Mouse (Mus musculus) G1E (cell line): ENCODE measurements around the gene Elmo3. TPM values are rescaled to one million over a fixed set of nuclear protein-coding genes. Genes with fewer than 3 reads are reported as not detected.

Experiments
- ATAC-seq: 2 replicates; pipeline ENCODE4 v1.8.0; 2016; ENCODE audit warnings: mild to moderate bottlenecking; ENCODE audit not compliant: insufficient number of reproducible peaks, poor library complexity, low FRiP score, severe bottlenecking; ENCODE audit errors: extremely low read depth
- DNase-seq: peaks from one replicate; pipeline ENCODE4 v3.0.0; 2012; ENCODE audit warnings: low spot score
- H3K27me3 ChIP-seq: 2 replicates; pipeline ENCODE4 v1.6.1; 2012; ENCODE audit warnings: mild to moderate bottlenecking, low read length, inconsistent platforms; ENCODE audit not compliant: insufficient read depth
- H3K36me3 ChIP-seq: replicated peaks from 2 replicates; pipeline ENCODE3; 2012; ENCODE audit warnings: mild to moderate bottlenecking, inconsistent platforms
- H3K4me1 ChIP-seq: 2 replicates; pipeline ENCODE4 v1.6.1; 2012; ENCODE audit warnings: low read depth, low read length, inconsistent platforms, mixed read lengths; ENCODE audit not compliant: insufficient read depth
- H3K4me3 ChIP-seq: 2 replicates; pipeline ENCODE4 v1.5.1; 2012; ENCODE audit warnings: low read depth, mild to moderate bottlenecking, inconsistent platforms, low read length, moderate library complexity, mixed read lengths
- H3K9me3 ChIP-seq: replicated peaks from 2 replicates; pipeline ENCODE4 v1.6.1; 2012; ENCODE audit warnings: inconsistent platforms
- CTCF ChIP-seq: IDR thresholded peaks from 2 replicates; pipeline ENCODE4 v1.5.1; 2012; ENCODE audit warnings: low read depth, low read length, inconsistent platforms, mixed read lengths
- GATA1 ChIP-seq: IDR thresholded peaks from 2 replicates; pipeline ENCODE4 v1.6.1; 2012; ENCODE audit warnings: borderline replicate concordance, low read length, inconsistent platforms, mixed read lengths
- GATA2 ChIP-seq: IDR thresholded peaks from 2 replicates; pipeline ENCODE4 v1.6.1; 2012; ENCODE audit warnings: low read depth, low read length, inconsistent platforms, borderline replicate concordance
- POLR2AphosphoS5 ChIP-seq: IDR thresholded peaks from 2 replicates; pipeline ENCODE4 v1.6.1; 2012; ENCODE audit warnings: low read depth, low read length, inconsistent platforms; ENCODE audit not compliant: insufficient replicate concordance
- TAL1 ChIP-seq: conservative IDR thresholded peaks from 2 replicates; pipeline ENCODE4 v1.6.1; 2012; ENCODE audit warnings: low read depth, low read length, inconsistent platforms, mixed read lengths
- polyA plus RNA-seq: library from polyadenylated mRNA; stranded (reverse); fragments of >175 nt; gene quantifications from 2 replicates; pipeline ENCODE4 v1.2.3, GENCODE M21; 2012
- total RNA-seq, 2 experiments: library from RNA; stranded (forward) in 1 of 2; stranded (reverse) in 1 of 2; fragments of 200-1000 nt in 1 of 2; fragments of >200 nt in 1 of 2; fragmentation: Nextera tagmentation in 1 of 2; gene quantifications; 2 replicates each; pipeline ENCODE4 v1.2.3; 2014 to 2017

Elmo3 gene
- total and polyA plus RNA-seq, 3 experiments = 0.49 to 2.2 (median 0.76) TPM

DNA sequence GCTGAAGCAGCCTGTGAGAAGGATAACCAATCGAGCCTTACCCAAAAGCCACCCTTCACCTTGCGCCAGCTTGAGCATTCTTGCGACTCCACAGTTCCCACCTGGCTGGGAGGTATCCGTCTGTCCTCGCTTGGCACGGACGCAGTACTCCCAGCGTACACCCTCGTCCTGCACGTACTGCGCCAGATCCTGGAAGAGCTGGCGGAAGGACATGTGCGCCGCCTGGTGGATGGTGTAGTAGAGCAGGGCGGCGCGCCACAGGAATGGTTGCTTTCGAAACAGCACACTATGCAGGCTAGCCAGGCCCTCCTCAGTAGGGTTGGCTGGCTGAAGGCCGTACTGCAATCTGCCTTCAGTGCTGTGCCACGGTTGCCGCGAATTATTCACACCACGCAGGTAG lies 22.3 kb upstream of the Elmo3 start:
- Histone ChIP-seq H3K36me3 (peaks cover 32% of the 10 kb centered on the region), H3K9me3 (no peaks in the 10 kb centered on the region; the same call in 1 of the 2 replicates), H3K4me1 (peaks cover 51% of the 10 kb centered on the region), H3K4me3 (peak overlapping the region; percentile 71), H3K27me3 (peaks cover 26% of the 10 kb centered on the region)
- DNase-seq (peak; percentile 76), ATAC-seq (peak; percentile 76)
- TF ChIP-seq CTCF (peak; percentile 94), GATA1 (no peak)

DNA sequence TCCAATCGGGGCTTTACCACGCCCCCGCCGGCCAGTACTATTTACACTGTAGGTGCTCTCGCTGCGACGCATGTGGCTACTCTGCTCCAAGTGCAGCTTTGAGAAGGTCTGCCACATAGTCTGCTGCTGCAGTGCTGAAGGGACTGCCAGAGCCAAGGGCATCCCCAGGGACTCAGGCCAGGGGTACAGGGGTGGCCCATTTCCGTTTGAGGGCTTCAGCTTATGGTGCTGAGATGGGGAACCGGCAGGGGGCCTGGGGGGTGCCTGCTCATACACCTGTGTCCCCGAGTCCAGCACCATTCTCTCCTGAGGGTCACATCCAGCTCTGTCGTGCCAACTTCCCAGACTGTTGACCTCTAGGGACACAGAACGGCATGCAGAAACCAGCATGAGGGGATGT lies 19.9 kb upstream of the Elmo3 start:
- no peak for ATAC-seq
- peaks cover 15% of the 10 kb centered on the region; the same call in 1 of the 2 replicates for H3K27me3 ChIP-seq
- peaks cover 15% of the 10 kb centered on the region for H3K36me3 ChIP-seq

DNA sequence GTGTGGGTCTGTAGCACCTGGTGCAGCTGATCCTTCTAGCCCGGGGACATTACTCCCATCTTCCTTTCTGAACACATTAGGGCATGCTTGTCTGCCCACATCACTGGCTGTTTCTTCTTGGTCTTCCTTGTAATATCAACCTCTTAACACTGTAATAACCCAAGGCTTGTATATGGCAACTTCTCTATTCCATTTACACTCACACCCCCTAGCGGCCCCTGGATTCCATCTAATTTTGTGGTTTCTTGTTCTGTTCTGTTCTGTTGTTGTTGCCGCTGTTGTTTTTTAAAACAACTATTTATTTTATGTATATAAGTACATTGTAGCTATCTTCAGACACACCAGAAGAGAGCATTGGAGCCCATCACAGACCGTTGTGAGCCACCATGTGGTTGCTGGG lies 18.5 kb upstream of the Elmo3 start:
- TF ChIP-seq TAL1 (no peak), GATA2 (no peak), GATA1 (no peak), POLR2AphosphoS5 (no peak), CTCF (no peak)
- H3K27me3 ChIP-seq = peaks cover 15% of the 10 kb centered on the region; the same call in 1 of the 2 replicates
- H3K4me3 ChIP-seq = no peak overlapping the region
- peaks cover 7% of the 10 kb centered on the region for H3K36me3 ChIP-seq
- no peak for DNase-seq
- no peaks in the 10 kb centered on the region for H3K9me3 ChIP-seq
- peaks cover 54% of the 10 kb centered on the region for H3K4me1 ChIP-seq
- ATAC-seq = no peak

More for the DNA sequence above, 19.9 kb upstream of the Elmo3 start:
- Histone ChIP-seq H3K9me3 (no peaks in the 10 kb centered on the region), H3K4me1 (peaks cover 60% of the 10 kb centered on the region), H3K4me3 (no peak overlapping the region)
- DNase-seq = no peak
- no peak for TF ChIP-seq TAL1
- TF ChIP-seq POLR2AphosphoS5 = no peak
- TF ChIP-seq CTCF = no peak
- TF ChIP-seq GATA1 = no peak

DNA sequence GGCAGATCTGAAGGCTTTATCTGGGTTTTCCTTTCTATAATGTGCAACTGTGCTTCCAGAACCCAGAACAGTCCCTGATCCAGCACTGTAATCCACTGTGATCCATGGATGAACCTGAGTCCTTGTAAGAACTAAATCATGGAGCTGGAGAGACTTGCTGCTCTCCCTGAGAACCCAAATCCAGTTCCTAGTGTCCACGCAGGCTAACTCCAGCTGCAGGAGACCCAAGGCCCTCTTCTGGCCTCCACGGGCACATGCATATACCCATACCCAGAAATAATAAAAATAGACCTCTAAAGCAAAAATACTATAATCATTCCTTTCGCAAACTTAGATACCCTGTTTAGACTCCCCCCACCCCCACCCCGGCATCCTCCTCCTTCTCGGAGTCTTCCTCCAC lies 17.2 kb upstream of the Elmo3 start:
- H3K36me3 ChIP-seq = peaks cover 9% of the 10 kb centered on the region
- peaks cover 15% of the 10 kb centered on the region; the same call in 1 of the 2 replicates for H3K27me3 ChIP-seq
- TF ChIP-seq CTCF (no peak), TAL1 (no peak), GATA2 (no peak), POLR2AphosphoS5 (no peak), GATA1 (no peak)
- ATAC-seq = no peak
- H3K9me3 ChIP-seq = no peaks in the 10 kb centered on the region
- no peak for DNase-seq
- peaks cover 41% of the 10 kb centered on the region for H3K4me1 ChIP-seq
- H3K4me3 ChIP-seq = no peak overlapping the region

DNA sequence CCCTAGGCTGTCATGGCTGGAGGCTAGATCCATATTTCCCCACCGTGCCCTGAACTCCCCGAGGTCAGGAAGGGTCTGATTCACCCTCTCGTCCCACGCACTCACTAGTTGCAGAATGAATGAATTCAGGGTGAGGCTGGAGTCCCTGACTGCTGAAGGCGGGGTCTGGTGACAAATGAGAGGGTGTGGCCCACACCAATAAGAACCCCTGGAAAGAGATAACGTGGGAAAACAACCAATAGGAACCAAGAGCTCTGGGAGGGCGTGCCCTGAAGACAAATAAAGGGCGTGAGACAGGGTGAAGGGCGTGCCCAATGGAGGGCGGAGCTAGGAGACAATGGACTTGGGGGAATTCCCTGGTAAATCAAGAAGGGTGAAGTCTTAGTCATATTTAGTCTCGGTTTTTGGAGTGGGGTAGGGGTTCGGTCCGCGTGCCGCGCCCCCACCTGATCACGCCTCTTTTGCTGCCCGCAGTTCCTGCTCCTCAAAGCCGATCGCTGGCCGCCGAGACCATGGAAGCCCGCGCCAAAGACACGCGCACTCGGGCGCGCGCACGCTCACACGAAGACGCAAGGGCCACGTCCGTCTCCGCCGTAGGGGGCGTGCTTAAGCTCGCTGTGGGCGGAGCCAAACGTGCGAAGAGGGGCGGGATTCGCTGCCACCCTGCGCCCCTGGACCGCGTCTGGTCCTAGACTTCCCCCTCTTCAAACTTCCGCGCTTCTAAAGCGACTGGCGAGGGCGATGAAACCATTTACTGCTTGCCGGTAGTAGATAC lies 16.3 kb upstream of the Elmo3 start:
- no peak for TF ChIP-seq GATA1
- TF ChIP-seq GATA2 = no peak
- TF ChIP-seq TAL1 = no peak
- no peak for TF ChIP-seq POLR2AphosphoS5
- TF ChIP-seq CTCF = no peak

DNA sequence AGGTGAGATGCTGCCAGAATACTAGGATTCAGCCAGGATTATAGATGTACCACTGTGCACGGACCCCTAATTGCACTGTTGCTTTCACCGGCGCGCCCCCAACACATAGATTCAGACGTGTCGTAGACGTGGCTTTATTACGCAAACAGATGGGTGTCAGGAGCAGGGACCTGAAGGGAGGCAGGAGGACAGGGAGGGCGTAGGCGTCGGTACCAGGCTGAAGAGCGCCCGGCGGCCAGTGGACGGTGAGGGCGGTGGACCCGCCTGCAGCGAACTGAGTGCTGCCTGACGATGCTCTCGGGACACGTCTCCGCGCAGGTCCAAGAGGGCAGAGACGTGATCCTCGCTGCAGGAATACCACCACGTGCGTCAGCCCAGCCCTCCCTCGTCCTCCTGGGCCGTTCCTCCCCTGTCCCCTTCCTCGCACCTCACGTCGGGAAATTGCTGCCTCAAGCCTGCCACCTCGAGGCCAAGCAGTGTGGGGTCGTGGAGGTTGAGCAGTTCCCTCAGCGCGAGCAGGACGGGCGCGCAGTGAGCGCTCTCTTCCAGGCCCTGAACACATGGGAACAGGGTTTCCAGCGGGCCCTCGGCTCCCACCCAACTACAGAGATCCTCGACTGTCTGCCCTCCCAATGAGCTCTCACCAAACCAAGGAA lies 15.5 kb upstream of the Elmo3 start, which contains the start of gene 4931428F04Rik:
Gene 4931428F04Rik (minus strand): TSS at position 60 of the 656 bp plus-strand sequence.
- DNase-seq = no peak
- ATAC-seq = no peak
- Histone ChIP-seq H3K4me3 (peak within 1 kb of the TSS; percentile 74), H3K9me3 (no peaks in the 10 kb centered on the region), H3K27me3 (peaks cover 12% of the 10 kb centered on the region; the same call in 1 of the 2 replicates), H3K36me3 (peaks cover 13% of the 10 kb centered on the region), H3K4me1 (peaks cover 33% of the 10 kb centered on the region)
- TF ChIP-seq TAL1 = no peak
- no peak for TF ChIP-seq GATA1
- TF ChIP-seq GATA2 = no peak
- TF ChIP-seq CTCF = no peak
- no peak for TF ChIP-seq POLR2AphosphoS5

More for the DNA sequence above, 16.3 kb upstream of the Elmo3 start:
- H3K4me1 ChIP-seq = peaks cover 36% of the 10 kb centered on the region
- peaks cover 15% of the 10 kb centered on the region; the same call in 1 of the 2 replicates for H3K27me3 ChIP-seq
- H3K4me3 ChIP-seq = peak overlapping the region; percentile 74
- H3K36me3 ChIP-seq = peaks cover 13% of the 10 kb centered on the region
- no peaks in the 10 kb centered on the region for H3K9me3 ChIP-seq
- DNase-seq (peak; percentile 92), ATAC-seq (peak; percentile 97)
